Mouse (Mus musculus) hindbrain, embryonic 10.5 days (tissue): ENCODE measurements around the gene Zcchc7. TPM values are rescaled to one million over a fixed set of nuclear protein-coding genes. Genes with fewer than 3 reads are reported as not detected.
A peak's percentile ranks its signal among the peaks of the same experiment; 100 is the strongest.

Experiments used
- DNase-seq: peaks from one replicate; pipeline ENCODE4 v3.0.0-alpha.2; 2017; ENCODE audit warnings: low spot score
- H3K27ac ChIP-seq: fragments of 300-500 bp; sonication (generic); 2 replicates; pipeline ENCODE4 v1.5.1; 2016; ENCODE audit warnings: mild to moderate bottlenecking, moderate library complexity
- H3K27me3 ChIP-seq: fragments of 300-500 bp; sonication (generic); 2 replicates; pipeline ENCODE4 v1.6.1; 2016; ENCODE audit warnings: mild to moderate bottlenecking; ENCODE audit not compliant: poor library complexity, insufficient read depth, severe bottlenecking
- H3K36me3 ChIP-seq: fragments of 300-500 bp; sonication (generic); 2 replicates; pipeline ENCODE4 v1.6.1; 2016; ENCODE audit warnings: mild to moderate bottlenecking, moderate library complexity
- H3K4me1 ChIP-seq: fragments of 300-500 bp; sonication (generic); replicated peaks from 2 replicates; pipeline ENCODE4 v1.6.1; 2016; ENCODE audit warnings: mild to moderate bottlenecking
- H3K4me3 ChIP-seq: fragments of 300-500 bp; sonication (generic); 2 replicates; pipeline ENCODE4 v1.5.1; 2016; ENCODE audit warnings: mild to moderate bottlenecking, moderate library complexity
- H3K9me3 ChIP-seq: fragments of 300-500 bp; sonication (generic); 2 replicates; pipeline ENCODE4 v1.6.1; 2016; ENCODE audit warnings: mild to moderate bottlenecking, moderate library complexity
- WGBS: fragments of 180-500 bp; shearing (Covaris S2); methylation state at CpG from one replicate; pipeline ENCODE4 v1.1.7; 2016; 5-methylcytosine and 5-hydroxymethylcytosine counted together
- polyA plus RNA-seq: library from polyadenylated mRNA; unstranded; fragments of >200 nt; fragmentation: Nextera tagmentation; extraction: Ambion mirVana; gene quantifications from 2 replicates; pipeline ENCODE4 v1.2.1, GENCODE M21; 2016

Zcchc7 gene
- polyA plus RNA-seq, 1 experiment from 2014 or later, result 19.5 TPM

DNA sequence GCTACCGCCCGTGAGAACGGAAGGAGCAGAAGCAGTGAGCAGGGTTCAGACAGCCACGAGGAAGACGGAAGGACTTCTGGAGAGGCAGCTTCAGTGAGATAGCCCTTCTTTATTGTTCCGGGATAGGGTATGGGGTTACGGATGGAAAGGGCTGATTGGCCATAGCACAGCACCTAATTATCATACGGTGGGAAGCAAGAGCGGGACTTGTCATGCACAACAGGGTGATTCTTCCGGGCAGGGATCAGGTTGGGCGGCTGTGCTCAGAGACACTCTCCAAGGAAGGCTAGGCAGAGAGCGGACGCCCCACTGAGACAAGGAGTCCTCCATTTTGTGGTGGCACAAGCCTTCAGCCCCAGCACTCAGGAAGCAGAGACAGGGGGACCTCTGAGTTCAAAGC, 203.5 kb downstream of the Zcchc7 start:
- Histone ChIP-seq H3K9me3 (no peaks in the 10 kb centered on the region), H3K4me1 (no peaks in the 10 kb centered on the region), H3K4me3 (no peak overlapping the region), H3K27ac (no peak overlapping the region), H3K27me3 (no peaks in the 10 kb centered on the region), H3K36me3 (no peaks in the 10 kb centered on the region)
- 91% methylated on average over 13 of the region's 13 CpGs for WGBS
- DNase-seq, result no peak

DNA sequence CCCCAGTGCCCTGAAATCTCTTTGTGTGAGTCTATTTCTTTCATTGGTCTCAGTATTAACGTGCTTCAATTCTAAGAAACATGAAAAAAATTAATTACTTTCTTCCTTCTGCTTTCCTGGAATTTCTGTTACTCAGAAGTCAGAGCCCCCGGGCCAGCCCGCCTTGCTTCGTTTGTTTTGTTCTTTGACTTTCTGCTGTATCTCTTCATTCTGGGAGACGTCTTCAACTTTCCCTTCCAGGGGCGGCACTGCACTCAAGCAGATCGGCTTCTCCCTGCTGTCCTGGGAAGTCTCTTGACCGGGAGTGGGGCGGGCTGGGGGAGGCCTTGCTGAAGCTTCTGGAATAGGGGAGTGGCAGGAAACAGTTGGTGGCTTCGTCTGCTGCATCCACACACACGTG, 207.5 kb downstream of the Zcchc7 start:
- Histone ChIP-seq H3K9me3 (no peaks in the 10 kb centered on the region), H3K27me3 (no peaks in the 10 kb centered on the region), H3K27ac (no peak overlapping the region), H3K36me3 (no peaks in the 10 kb centered on the region), H3K4me3 (no peak overlapping the region), H3K4me1 (peaks cover 2% of the 10 kb centered on the region; the same call in 1 of the 2 replicates)
- DNase-seq, result no peak
- WGBS, result 77% methylated on average over 11 of the region's 11 CpGs

- Histone ChIP-seq H3K4me1 (peaks cover 10% of the 10 kb centered on the region), H3K9me3 (no peaks in the 10 kb centered on the region), H3K27ac (no peak overlapping the region), H3K36me3 (no peaks in the 10 kb centered on the region), H3K27me3 (no peaks in the 10 kb centered on the region), H3K4me3 (no peak overlapping the region)
- 85% methylated on average over 2 of the region's 2 CpGs for WGBS
- DNase-seq, result no peak
Observed at GRCm38 (mm10) chr4:44965175-44965574, 209.5 kb downstream of the Zcchc7 start.

GRCm38 (mm10) chr4:44965736-44966135, 210.1 kb downstream of the Zcchc7 start:
- Histone ChIP-seq H3K36me3 (no peaks in the 10 kb centered on the region), H3K9me3 (no peaks in the 10 kb centered on the region), H3K27me3 (no peaks in the 10 kb centered on the region), H3K27ac (no peak overlapping the region), H3K4me1 (peaks cover 12% of the 10 kb centered on the region), H3K4me3 (no peak overlapping the region)
- DNase-seq, result no peak
- 85% methylated on average over 3 of the region's 3 CpGs for WGBS

DNA sequence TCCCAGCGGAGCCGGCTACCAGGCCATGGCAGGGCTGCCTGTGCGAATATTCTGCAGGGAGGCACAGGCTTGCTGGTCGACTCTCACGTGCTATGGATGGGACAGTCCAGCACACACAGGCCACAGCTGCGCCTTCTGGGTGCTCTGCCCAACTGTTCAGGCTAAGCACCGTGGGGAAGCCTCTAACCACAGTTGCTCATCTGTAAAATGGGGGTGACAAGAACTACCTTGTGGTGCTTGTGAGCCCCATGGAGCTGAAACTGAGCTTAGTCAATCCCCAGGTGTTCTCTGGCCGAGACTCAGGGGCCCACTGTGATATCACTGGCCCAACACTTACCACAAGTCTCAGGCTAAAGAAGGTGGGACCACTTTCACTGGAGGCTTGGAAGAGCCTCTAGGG, 211.7 kb downstream of the Zcchc7 start:
- no peak overlapping the region for H3K4me3 ChIP-seq
- 89% methylated on average over 8 of the region's 8 CpGs for WGBS

GRCm38 (mm10) chr4:44970056-44970455, 214.4 kb downstream of the Zcchc7 start:
- H3K36me3 ChIP-seq, result no peaks in the 10 kb centered on the region
- no peaks in the 10 kb centered on the region for H3K27me3 ChIP-seq
- H3K27ac ChIP-seq, result no peak overlapping the region
- H3K4me3 ChIP-seq, result no peak overlapping the region
- H3K9me3 ChIP-seq, result no peaks in the 10 kb centered on the region
- peaks cover 21% of the 10 kb centered on the region for H3K4me1 ChIP-seq
- no peak for DNase-seq
- WGBS, result 93% methylated on average over 7 of the region's 7 CpGs

More for the DNA sequence above, 211.7 kb downstream of the Zcchc7 start:
- no peak for DNase-seq
- Histone ChIP-seq H3K36me3 (no peaks in the 10 kb centered on the region), H3K27me3 (no peaks in the 10 kb centered on the region), H3K9me3 (no peaks in the 10 kb centered on the region), H3K27ac (no peak overlapping the region), H3K4me1 (peaks cover 15% of the 10 kb centered on the region)

DNA sequence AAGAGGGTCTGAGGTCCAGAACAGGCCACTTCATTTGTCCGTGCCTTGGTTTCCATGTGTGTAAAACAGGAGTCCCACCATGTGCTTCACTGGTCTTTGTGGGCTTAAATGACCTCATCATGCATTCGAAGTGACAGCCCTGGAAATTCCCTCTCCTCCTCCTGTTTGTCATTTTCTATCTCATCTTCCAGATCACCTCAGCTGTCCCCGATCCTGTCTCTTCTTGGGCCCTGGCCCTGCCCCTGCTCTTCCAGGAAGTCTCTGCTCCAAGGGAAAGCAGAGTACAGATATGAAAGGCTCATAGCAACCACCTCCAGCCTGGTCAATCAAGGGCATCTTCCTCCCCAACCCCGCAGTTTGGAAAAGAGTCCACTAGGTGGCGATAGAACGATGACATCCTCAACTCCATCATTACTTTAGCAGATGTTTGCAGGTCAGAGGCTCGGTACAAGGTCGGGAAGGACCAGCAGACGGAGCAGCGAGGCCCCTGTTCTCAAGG, 215.0 kb downstream of the Zcchc7 start:
- Histone ChIP-seq H3K27me3 (no peaks in the 10 kb centered on the region), H3K36me3 (no peaks in the 10 kb centered on the region)
- WGBS, result 22% methylated on average over 10 of the region's 10 CpGs

GRCm38 (mm10) chr4:44973450-44973849, 217.8 kb downstream of the Zcchc7 start:
- Histone ChIP-seq H3K36me3 (no peaks in the 10 kb centered on the region), H3K4me1 (peaks cover 16% of the 10 kb centered on the region), H3K27ac (peak overlapping the region; percentile 47; the same call in 1 of the 2 replicates), H3K4me3 (peak overlapping the region; percentile 16; the same call in 1 of the 2 replicates), H3K27me3 (no peaks in the 10 kb centered on the region), H3K9me3 (no peaks in the 10 kb centered on the region)
- 16% methylated on average over 9 of the region's 9 CpGs for WGBS
- peak; percentile 88 for DNase-seq

More for the DNA sequence above, 215.0 kb downstream of the Zcchc7 start:
- H3K4me3 ChIP-seq, result no peak overlapping the region
- H3K4me1 ChIP-seq, result peaks cover 21% of the 10 kb centered on the region
- DNase-seq, result peak; percentile 76
- no peak overlapping the region for H3K27ac ChIP-seq
- H3K9me3 ChIP-seq, result no peaks in the 10 kb centered on the region

DNA sequence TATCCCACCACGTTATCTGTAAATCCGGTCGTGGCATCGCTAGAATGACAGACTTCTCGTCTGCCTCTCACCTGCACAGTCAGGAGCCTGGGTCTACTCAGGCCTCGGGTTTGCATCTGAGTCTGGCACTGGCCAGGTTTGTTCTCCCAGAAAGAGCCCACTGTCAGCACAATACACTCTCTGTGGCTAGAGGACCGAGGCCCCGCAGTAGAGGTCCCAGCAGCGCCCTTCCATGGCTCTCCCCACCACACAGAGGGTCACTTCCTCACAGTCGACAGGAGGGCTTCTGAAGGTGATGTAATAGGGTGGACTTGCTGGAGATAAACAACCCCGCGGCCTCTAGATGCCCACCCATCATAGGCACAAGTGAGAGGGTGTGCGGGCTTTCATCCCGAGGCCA, 218.2 kb downstream of the Zcchc7 start:
- no peaks in the 10 kb centered on the region for H3K27me3 ChIP-seq
- WGBS, result 58% methylated on average over 14 of the region's 14 CpGs
- peaks cover 12% of the 10 kb centered on the region for H3K4me1 ChIP-seq
- H3K27ac ChIP-seq, result peak overlapping the region; percentile 47
- no peak for DNase-seq
- H3K4me3 ChIP-seq, result peak overlapping the region; percentile 16; the same call in 1 of the 2 replicates
- H3K9me3 ChIP-seq, result no peaks in the 10 kb centered on the region
- H3K36me3 ChIP-seq, result no peaks in the 10 kb centered on the region

DNA sequence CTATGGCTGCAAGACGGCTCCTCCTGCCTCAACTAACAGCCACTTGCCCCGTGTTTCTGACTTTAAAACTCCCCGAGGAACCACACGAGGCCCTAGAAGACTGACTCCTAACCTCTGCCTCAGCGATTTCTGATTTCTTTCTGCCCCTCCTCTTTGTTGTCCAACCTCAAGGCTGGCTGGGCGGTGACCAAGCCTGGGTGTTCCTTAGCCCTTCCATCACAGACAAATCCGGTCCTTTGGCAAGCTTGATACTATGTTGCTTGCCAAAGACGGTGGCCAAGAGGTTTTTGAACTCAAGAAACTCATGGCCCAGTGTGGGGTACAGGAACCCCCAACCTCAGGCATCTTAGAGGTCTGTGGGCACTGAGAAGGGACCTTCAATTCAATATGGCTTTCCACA, 218.7 kb downstream of the Zcchc7 start:
- DNase-seq, result no peak
- Histone ChIP-seq H3K36me3 (no peaks in the 10 kb centered on the region), H3K4me1 (peaks cover 12% of the 10 kb centered on the region), H3K27ac (no peak overlapping the region; the same call in 1 of the 2 replicates), H3K9me3 (no peaks in the 10 kb centered on the region), H3K4me3 (no peak overlapping the region), H3K27me3 (no peaks in the 10 kb centered on the region)
- WGBS, result 79% methylated on average over 8 of the region's 8 CpGs

DNA sequence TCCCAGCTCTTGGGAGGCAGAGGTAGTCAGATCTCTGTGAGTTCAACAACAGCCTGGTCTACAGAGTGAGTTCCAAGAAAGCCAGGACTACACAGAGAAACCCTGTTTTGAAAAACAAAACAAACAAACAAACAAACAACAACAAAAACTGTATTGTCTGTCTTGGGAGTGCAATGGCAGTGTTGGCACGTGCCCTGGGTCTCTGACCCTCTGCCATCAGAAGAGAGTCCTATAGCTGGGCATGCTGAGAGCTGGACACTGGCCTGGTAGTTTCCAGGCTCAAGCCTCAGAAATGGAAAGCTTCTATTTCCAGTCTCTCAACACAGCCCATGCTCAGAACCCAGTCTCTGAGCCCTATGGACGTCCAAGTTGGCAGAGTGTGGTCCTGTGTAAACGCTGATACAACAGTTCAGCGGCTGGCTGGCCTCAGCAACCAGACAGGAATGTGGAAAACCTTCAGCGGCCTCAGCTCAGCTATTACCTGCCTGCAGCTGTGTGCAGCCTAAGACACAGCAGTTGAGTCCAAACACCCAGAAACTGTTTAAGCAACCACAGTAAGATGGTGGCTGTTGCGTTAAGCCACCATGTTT, 220.4 kb downstream of the Zcchc7 start:
- WGBS, result 78% methylated on average over 6 of the region's 6 CpGs
- no peak overlapping the region for H3K4me3 ChIP-seq
- DNase-seq, result no peak

DNA sequence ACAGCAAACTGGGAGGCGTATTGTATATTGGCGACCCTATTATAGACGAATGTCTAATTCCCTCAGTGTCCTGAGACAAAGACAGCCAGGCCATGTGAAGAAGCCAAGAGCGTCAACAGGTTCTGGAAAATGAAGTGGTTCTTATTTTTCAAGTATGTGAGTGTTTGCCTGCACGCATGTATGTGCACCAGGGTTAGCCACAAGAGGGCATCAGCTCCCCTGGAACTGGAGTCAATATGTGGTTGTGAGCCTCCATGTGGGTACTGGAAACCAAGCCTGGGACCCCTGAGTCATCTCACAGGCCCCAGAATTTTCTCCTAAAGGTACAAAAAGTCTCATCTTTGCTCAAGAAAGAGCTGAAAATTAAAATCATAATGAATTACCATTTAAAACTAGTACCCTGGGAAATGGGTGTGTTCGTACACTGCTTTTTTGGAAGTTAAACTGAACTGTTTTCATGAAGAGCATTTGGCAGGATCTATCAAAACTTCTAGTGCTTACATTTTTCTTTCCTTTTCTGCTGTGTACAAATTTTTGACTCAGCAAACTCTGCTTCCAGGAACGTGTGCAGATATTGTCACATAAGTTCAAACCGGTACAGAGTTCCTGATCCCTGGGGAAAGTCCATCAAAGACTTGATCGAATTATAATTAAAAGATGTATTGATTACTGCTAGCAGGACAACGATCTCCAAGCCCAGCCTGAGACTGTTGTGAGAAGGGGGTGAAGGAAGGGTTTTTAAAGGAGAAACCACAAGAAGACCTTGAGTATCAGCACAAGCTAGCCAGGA, 221.4 kb downstream of the Zcchc7 start:
- Histone ChIP-seq H3K27me3 (no peaks in the 10 kb centered on the region), H3K4me3 (no peak overlapping the region), H3K9me3 (no peaks in the 10 kb centered on the region), H3K4me1 (peaks cover 24% of the 10 kb centered on the region), H3K27ac (no peak overlapping the region), H3K36me3 (no peaks in the 10 kb centered on the region)
- no peak for DNase-seq
- 88% methylated on average over 10 of the region's 10 CpGs for WGBS

More for the DNA sequence above, 220.4 kb downstream of the Zcchc7 start:
- Histone ChIP-seq H3K36me3 (no peaks in the 10 kb centered on the region), H3K27ac (no peak overlapping the region), H3K9me3 (no peaks in the 10 kb centered on the region), H3K4me1 (peaks cover 14% of the 10 kb centered on the region), H3K27me3 (no peaks in the 10 kb centered on the region)

DNA sequence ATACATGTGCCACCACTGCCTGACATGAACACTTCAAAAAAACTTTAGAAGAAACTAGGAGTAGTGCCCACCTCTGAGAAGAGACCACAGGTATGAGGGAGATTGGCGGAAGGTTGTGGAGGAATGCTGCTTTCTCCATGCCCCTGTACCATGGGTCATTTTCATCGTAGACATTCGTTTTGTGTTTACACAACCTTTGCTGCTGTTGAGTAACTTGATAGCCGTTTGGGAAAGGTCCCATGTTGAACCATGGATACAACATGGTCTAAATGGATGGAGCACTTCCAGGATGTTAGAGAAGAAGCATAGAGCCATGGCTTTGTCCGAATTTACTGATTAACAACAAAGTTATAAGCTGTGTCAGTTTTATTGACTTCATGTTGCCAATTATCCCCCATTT, 222.5 kb downstream of the Zcchc7 start:
- Histone ChIP-seq H3K4me1 (peaks cover 35% of the 10 kb centered on the region), H3K27me3 (no peaks in the 10 kb centered on the region), H3K27ac (no peak overlapping the region), H3K9me3 (no peaks in the 10 kb centered on the region), H3K4me3 (no peak overlapping the region), H3K36me3 (no peaks in the 10 kb centered on the region)
- WGBS, result 79% methylated on average over 5 of the region's 5 CpGs
- DNase-seq, result no peak
